Mouse (Mus musculus) neutrophil, adult 5-6 weeks (primary cell): ENCODE data around the gene Tmprss13. TPM values are rescaled to one million over a fixed set of nuclear protein-coding genes. Genes with fewer than 3 reads are reported as not detected.

ENCODE experiments used
- ATAC-seq: fragments of 151-379, 151-347 bp; 2 replicates; pipeline ENCODE4 v1.8.0; 2017; ENCODE audit warnings: mild to moderate bottlenecking, moderate TSS enrichment; ENCODE audit not compliant: insufficient number of reproducible peaks, poor library complexity, low FRiP score, severe bottlenecking; ENCODE audit errors: extremely low read depth
- total RNA-seq: library from RNA; stranded (forward); fragments of 200-1000 nt; gene quantifications from 2 replicates; pipeline ENCODE4 v1.2.3, GENCODE M21; 2017

Gene Tmprss13
- total RNA-seq, 1 experiment from 2014 or later = 0.47 TPM

- no peak for ATAC-seq
Observed at GRCm38 (mm10) chr9:45321946-45322430, 3.1 kb downstream of the Tmprss13 start.

DNA sequence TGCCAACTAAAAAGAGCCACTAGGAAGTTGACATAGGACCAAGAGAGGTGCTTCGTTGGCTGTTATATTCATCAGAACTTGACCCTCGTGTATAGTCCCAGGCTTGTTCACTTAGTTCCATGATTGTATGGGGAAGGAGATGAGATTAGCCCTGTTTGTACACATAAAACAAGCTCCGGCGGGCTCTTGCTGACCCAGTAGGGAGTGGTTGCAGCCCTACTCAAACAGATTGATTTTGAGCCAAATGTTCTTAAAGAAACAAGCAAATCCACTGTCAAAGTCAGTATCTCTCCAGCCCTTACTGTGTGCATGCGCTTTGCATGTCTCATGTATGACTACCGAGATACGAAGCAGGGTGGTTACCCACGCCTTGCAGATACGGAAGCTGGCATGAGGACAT lies 7.5 kb downstream of the Tmprss13 start:
- ATAC-seq = no peak

DNA sequence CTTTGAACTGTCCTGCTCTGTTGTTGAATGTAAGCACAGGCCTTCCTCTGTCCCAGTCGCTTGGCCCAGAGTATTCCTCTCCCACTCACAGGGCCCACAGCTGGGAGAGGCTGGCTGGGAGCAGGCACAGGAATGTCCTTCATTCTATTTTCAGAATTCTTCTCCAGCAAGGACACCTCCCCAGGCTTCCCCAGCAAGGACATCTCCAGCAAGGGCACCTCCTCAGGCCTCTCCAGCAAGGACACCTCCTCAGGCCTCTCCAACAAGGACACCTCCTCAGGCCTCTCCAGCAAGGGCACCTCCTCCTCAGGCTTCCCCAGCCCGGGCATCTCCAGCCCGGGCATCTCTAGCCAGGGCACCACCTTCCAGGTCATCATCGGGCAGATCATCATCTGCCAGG lies 9.4 kb downstream of the Tmprss13 start:
- no peak for ATAC-seq

DNA sequence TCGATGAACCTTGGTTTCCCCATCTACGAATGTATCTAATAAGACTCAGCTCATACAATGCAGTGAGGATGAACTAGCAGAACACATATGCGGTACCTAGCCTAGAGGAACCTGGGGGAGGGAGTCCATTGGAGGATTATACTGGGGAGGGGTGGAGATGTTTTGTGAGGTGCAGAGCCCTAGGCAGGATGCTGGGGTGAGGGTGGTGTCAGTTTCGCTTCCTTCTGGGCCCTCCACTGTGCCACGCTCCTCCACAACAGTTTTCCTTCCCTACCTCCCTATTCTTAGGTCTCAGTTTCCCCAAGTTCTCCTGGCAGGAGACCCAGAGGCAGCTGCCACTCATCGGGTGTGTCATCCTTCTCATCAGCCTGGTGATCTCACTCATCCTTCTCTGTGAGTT lies 10.7 kb downstream of the Tmprss13 start:
- peak; percentile 65 for ATAC-seq

GRCm38 (mm10) chr9:45337406-45337805 lies 18.5 kb downstream of the Tmprss13 start:
- no peak for ATAC-seq

GRCm38 (mm10) chr9:45343066-45343465 lies 24.2 kb downstream of the Tmprss13 start:
- no peak for ATAC-seq

- 0 out of 2 replicates have a peak, but pooled peaks have one; percentile 11 for ATAC-seq
Observed at GRCm38 (mm10) chr9:45345516-45345915, 26.6 kb downstream of the Tmprss13 start.

GRCm38 (mm10) chr9:45346276-45346675 lies 27.4 kb downstream of the Tmprss13 start:
- no peak for ATAC-seq

GRCm38 (mm10) chr9:45348560-45348959 lies 29.7 kb downstream of the Tmprss13 start:
- no peak for ATAC-seq

DNA sequence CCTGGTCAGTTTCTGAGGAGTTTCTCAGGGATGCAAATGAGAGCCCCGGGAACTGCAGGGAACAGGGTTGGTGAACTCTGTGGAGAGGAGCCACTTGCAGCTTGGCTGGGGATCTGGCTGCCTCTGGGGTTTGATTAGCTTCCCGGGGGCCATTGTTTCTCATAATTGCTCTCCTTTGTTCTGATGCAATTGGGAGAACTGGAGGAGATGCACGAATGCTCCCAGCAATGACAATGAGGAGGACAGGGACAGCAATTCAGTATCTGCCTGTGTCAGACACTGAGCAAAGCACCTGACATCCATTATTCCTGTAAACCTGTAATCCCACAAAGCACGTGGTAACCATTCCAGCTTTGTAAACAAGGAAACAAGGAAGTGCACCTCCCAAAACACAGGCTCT lies 30.3 kb downstream of the Tmprss13 start:
- ATAC-seq = no peak

DNA sequence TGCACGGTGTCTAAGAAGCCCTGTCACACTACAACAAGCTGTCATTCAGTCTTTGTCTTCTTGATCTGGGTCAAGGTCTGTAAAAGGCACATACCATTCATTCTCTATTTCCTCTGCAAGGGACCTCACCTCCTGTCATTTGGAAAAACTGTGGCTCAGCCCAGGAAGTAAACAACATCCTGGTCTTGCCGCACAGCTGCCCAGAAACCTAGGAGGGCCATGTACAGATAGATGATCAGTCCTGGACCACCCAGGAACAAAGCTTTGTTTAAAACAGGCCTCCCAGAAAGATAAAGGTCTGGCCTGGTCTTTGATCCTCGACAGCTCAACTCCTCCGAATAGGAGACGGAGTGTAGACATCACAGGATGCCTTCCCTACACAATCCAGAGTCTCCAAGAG lies 31.0 kb downstream of the Tmprss13 start:
- ATAC-seq = no peak

- no peak for ATAC-seq
Observed at GRCm38 (mm10) chr9:45355192-45355591, 36.3 kb downstream of the Tmprss13 start.

- no peak for ATAC-seq
Observed at GRCm38 (mm10) chr9:45358356-45358755, 39.5 kb downstream of the Tmprss13 start.

DNA sequence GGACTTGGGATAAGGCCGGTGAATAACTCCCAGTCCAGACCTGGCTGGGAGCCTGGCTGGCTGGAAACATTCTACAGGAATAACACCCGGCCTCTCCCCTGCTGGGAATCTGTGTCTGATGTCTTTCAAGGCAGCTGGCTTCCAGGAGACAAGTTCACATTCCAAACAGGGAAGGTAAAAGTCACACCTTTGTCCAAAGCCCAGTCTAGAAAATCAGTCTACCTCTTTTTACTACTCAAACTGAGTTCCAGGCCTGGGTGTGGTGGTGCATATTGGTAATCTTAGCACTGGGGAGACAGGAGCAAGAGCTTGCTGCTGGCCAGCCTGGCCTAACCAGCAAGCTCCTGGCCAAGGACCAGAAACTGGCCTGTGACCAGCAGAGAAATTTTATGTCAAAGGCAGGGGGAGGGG lies 43.2 kb downstream of the Tmprss13 start:
- no peak for ATAC-seq

GRCm38 (mm10) chr9:45363639-45364214 lies 44.8 kb downstream of the Tmprss13 start:
- no peak for ATAC-seq

DNA sequence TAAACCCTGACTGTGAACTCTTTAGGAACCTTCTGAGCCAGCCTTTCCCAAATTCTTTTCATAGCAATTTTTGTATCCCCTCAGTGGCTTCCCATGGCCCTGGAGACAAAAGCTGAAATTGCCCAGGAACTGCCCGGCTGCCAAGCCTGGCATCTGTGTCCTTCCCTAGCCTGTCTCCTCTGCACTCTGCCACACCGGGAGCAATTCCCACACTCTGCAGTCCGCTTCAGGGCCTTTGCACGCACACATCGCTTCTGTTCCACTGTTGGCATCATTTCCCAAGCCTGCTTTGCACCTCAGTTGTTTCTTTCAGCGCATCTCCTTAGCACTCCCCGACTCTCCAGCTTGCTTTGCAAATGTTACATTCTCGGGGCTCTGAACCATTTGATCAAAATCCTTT lies 48.8 kb downstream of the Tmprss13 start:
- no peak for ATAC-seq

DNA sequence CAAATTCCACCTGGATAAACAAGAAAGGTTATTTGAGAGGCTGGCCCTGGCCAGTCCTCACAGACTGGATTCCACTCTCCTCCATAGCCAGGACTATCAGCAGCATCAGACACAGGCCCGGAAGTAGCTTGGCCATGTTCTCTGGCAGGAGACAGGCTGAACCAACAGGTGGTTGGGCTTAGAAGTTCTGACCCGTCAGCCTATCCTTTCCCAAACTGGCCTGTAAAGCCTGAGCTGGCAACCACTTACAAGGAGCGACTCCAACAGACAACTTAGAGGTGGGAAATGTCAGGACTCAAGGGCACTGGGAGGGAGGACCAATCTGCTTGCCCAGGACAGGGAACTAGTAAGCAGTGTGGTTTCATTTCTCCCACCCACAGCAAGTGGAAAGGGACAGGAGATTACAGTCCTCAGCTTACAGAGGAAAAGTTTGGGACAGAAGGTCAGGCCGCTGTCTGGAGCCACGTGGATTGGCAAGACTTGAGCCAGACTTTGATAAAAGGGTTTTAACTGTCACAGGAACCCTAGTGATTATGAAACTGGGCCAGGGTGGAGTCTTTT lies 49.5 kb downstream of the Tmprss13 start:
- no peak for ATAC-seq

- no peak for ATAC-seq
Observed at GRCm38 (mm10) chr9:45370117-45370561, 51.2 kb downstream of the Tmprss13 start, which contains the start of gene Fxyd6. TSS of gene Fxyd6 (plus strand) at chr9:45370185.

DNA sequence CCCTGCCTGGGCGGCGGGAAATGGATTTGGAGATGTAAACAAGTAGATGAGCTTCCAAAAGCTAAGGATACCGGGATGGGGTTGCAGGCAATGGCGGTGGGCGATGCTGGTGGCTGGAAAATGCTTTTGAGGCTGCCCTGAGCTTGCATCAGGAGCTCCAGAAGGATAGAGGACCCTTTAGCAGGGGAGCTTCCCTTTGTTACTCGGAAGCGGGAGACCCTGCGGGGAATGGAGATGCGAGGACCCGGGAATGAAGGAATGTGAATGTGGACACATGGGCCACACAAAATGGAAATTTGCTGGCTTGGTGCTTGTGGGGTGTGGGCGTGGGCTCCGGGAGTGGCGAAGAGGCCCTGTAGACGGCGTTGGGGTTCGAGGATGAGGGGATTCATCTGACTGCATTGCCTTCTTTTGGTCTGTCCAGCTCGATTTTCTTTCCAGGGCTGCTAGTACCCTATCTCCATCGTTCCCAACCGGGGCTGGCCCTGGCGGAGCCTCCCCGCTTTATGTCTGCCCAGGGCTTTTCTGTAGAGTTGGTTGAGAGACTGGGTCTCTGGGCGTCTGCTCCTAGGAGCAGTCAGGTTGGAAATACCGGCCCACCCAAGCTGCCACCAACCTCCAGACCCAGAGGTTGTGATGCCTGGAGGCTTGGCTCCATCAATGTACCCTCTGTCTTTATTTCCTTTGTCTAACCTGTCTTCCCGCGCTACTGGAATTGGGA lies 51.9 kb downstream of the Tmprss13 start:
- no peak for ATAC-seq

DNA sequence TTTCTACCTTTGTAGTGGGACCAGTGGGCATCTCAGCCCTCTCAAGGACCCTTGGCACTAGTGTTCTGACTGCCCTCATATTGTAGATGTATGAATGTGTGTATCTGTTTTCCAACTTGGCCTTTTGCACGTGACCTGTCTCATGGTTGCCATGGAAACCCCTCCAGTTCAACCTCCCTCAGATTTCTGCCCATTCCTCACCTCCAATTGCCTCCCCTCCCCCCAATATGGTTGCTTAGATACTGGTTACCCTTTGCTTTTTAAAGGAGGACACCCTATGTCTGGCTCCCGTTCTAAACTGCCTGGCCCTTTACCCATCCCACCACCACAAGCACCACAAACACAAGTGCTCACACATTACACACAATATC lies 52.4 kb downstream of the Tmprss13 start:
- ATAC-seq = no peak
